Mouse (Mus musculus) kidney, postnatal 0 days (tissue): ENCODE data around the gene Galnt2. TPM values are rescaled to one million over a fixed set of nuclear protein-coding genes. Genes with fewer than 3 reads are reported as not detected.

Experiments used
- ATAC-seq: fragments of 200-750 bp; cut with Nextera tagmentation; replicated peaks from 2 replicates; pipeline ENCODE4 v1.8.0; 2017; ENCODE audit warnings: low read depth, moderate number of reproducible peaks, moderate TSS enrichment, moderate library complexity; ENCODE audit not compliant: low FRiP score
- DNase-seq: peaks from one replicate; pipeline ENCODE4 v3.0.0-alpha.2; 2016; ENCODE audit warnings: low spot score
- H3K27ac ChIP-seq: fragments of 300-500 bp; sonication (generic); 2 replicates; pipeline ENCODE4 v1.5.1; 2014; ENCODE audit warnings: mild to moderate bottlenecking
- H3K27me3 ChIP-seq: fragments of 300-500 bp; sonication (generic); 2 replicates; pipeline ENCODE4 v1.6.1; 2014; ENCODE audit warnings: low read length, mixed read lengths; ENCODE audit not compliant: insufficient read depth
- H3K36me3 ChIP-seq: fragments of 300-500 bp; sonication (generic); 2 replicates; pipeline ENCODE4 v1.6.1; 2014; ENCODE audit warnings: low read length, mixed read lengths; ENCODE audit not compliant: insufficient read depth
- H3K4me1 ChIP-seq: fragments of 300-500 bp; sonication (generic); replicated peaks from 2 replicates; pipeline ENCODE4 v1.6.1; 2014; ENCODE audit warnings: antibody characterized with exemption, low read length, mixed read lengths; ENCODE audit not compliant: insufficient read depth
- H3K4me2 ChIP-seq: fragments of 300-500 bp; sonication (generic); 2 replicates; pipeline ENCODE4 v1.6.1; 2014; ENCODE audit warnings: mild to moderate bottlenecking, low read length, moderate library complexity, mixed read lengths
- H3K4me3 ChIP-seq: fragments of 300-500 bp; sonication (generic); replicated peaks from 2 replicates; pipeline ENCODE4 v1.5.1; 2014; ENCODE audit warnings: low read depth, low read length
- H3K9ac ChIP-seq: fragments of 300-500 bp; sonication (generic); 2 replicates; pipeline ENCODE4 v1.6.1; 2014; ENCODE audit warnings: low read depth, low read length
- H3K9me3 ChIP-seq: fragments of 300-500 bp; sonication (generic); replicated peaks from 2 replicates; pipeline ENCODE4 v1.6.1; 2016; ENCODE audit warnings: low read length, inconsistent platforms, mixed read lengths
- CTCF ChIP-seq: IDR thresholded peaks from 2 replicates; pipeline ENCODE4 v1.5.1; 2016; ENCODE audit warnings: antibody characterized with exemption, low read depth, mild to moderate bottlenecking, moderate library complexity
- WGBS: fragments of 180-500 bp; shearing (Covaris S2); extraction: QIAGEN DNeasy Blood & Tissue Kit; methylation state at CpG from one replicate; pipeline ENCODE4 v1.1.7; 2014; 5-methylcytosine and 5-hydroxymethylcytosine counted together
- polyA plus RNA-seq: library from polyadenylated mRNA; unstranded; fragments of >200 nt; fragmentation: Nextera tagmentation; extraction: Ambion mirVana; gene quantifications from 2 replicates; pipeline ENCODE4 v1.2.1, GENCODE M21; 2015

Gene Galnt2
- polyA plus RNA-seq, 1 experiment from 2014 or later, result 60.3 TPM

- Histone ChIP-seq H3K36me3 (no peaks in the 10 kb centered on the region), H3K4me1 (no peaks in the 10 kb centered on the region), H3K9ac (no peak overlapping the region), H3K9me3 (no peaks in the 10 kb centered on the region; the same call in 1 of the 2 replicates), H3K27ac (no peak overlapping the region), H3K27me3 (no peaks in the 10 kb centered on the region), H3K4me2 (no peak overlapping the region), H3K4me3 (no peak overlapping the region)
- no peak for TF ChIP-seq CTCF
- ATAC-seq (no peak), DNase-seq (peak; percentile 24)
- WGBS, result 48% methylated on average over 8 of the region's 8 CpGs
Observed at GRCm38 (mm10) chr8:124240932-124241331, 9.7 kb downstream of the Galnt2 start.

- H3K36me3 ChIP-seq, result no peaks in the 10 kb centered on the region
- H3K27me3 ChIP-seq, result no peaks in the 10 kb centered on the region
- no peak overlapping the region for H3K27ac ChIP-seq
- no peaks in the 10 kb centered on the region for H3K4me1 ChIP-seq
- no peak overlapping the region for H3K4me3 ChIP-seq
- no peaks in the 10 kb centered on the region; the same call in 1 of the 2 replicates for H3K9me3 ChIP-seq
- H3K9ac ChIP-seq, result no peak overlapping the region
- no peak for ATAC-seq
- WGBS, result 78% methylated on average over 6 of the region's 6 CpGs
- H3K4me2 ChIP-seq, result no peak overlapping the region
- DNase-seq, result peak; percentile 18
- no peak for TF ChIP-seq CTCF
Observed at GRCm38 (mm10) chr8:124242208-124242607, 11.0 kb downstream of the Galnt2 start.

GRCm38 (mm10) chr8:124242913-124243312, 11.7 kb downstream of the Galnt2 start:
- H3K27ac ChIP-seq, result no peak overlapping the region
- H3K4me2 ChIP-seq, result no peak overlapping the region
- no peak for TF ChIP-seq CTCF
- WGBS, result 84% methylated on average over 5 of the region's 5 CpGs
- no peaks in the 10 kb centered on the region for H3K27me3 ChIP-seq
- H3K4me3 ChIP-seq, result no peak overlapping the region
- no peaks in the 10 kb centered on the region for H3K36me3 ChIP-seq
- no peaks in the 10 kb centered on the region; the same call in 1 of the 2 replicates for H3K9me3 ChIP-seq
- no peaks in the 10 kb centered on the region for H3K4me1 ChIP-seq
- no peak for DNase-seq
- no peak overlapping the region for H3K9ac ChIP-seq
- ATAC-seq, result no peak

- no peak overlapping the region for H3K9ac ChIP-seq
- 63% methylated on average over 6 of the region's 6 CpGs for WGBS
- H3K36me3 ChIP-seq, result no peaks in the 10 kb centered on the region
- H3K4me1 ChIP-seq, result peaks cover 19% of the 10 kb centered on the region
- no peak overlapping the region for H3K4me2 ChIP-seq
- DNase-seq (no peak), ATAC-seq (no peak)
- H3K9me3 ChIP-seq, result no peaks in the 10 kb centered on the region; the same call in 1 of the 2 replicates
- no peak overlapping the region for H3K4me3 ChIP-seq
- H3K27ac ChIP-seq, result no peak overlapping the region
- no peaks in the 10 kb centered on the region for H3K27me3 ChIP-seq
- TF ChIP-seq CTCF, result no peak
Observed at GRCm38 (mm10) chr8:124247581-124247980, 16.4 kb downstream of the Galnt2 start.

GRCm38 (mm10) chr8:124248688-124249087, 17.5 kb downstream of the Galnt2 start:
- Histone ChIP-seq H3K27ac (no peak overlapping the region), H3K9me3 (no peaks in the 10 kb centered on the region; the same call in 1 of the 2 replicates), H3K4me2 (no peak overlapping the region), H3K27me3 (no peaks in the 10 kb centered on the region), H3K36me3 (no peaks in the 10 kb centered on the region), H3K4me1 (peaks cover 22% of the 10 kb centered on the region), H3K9ac (no peak overlapping the region), H3K4me3 (no peak overlapping the region)
- peak; percentile 23 for DNase-seq
- TF ChIP-seq CTCF, result no peak
- ATAC-seq, result peak; percentile 41
- 71% methylated on average over 6 of the region's 6 CpGs for WGBS

- H3K4me1 ChIP-seq, result peaks cover 23% of the 10 kb centered on the region
- 26% methylated on average over 3 of the region's 3 CpGs for WGBS
- H3K27me3 ChIP-seq, result no peaks in the 10 kb centered on the region
- TF ChIP-seq CTCF, result no peak
- ATAC-seq (no peak), DNase-seq (no peak)
- H3K27ac ChIP-seq, result no peak overlapping the region
- H3K4me2 ChIP-seq, result no peak overlapping the region
- no peak overlapping the region for H3K4me3 ChIP-seq
- no peak overlapping the region for H3K9ac ChIP-seq
- no peaks in the 10 kb centered on the region for H3K9me3 ChIP-seq
- no peaks in the 10 kb centered on the region for H3K36me3 ChIP-seq
Observed at GRCm38 (mm10) chr8:124250255-124250654, 19.1 kb downstream of the Galnt2 start.

- Histone ChIP-seq H3K36me3 (no peaks in the 10 kb centered on the region), H3K9ac (no peak overlapping the region), H3K27ac (no peak overlapping the region; the same call in 1 of the 2 replicates), H3K4me3 (no peak overlapping the region), H3K4me2 (no peak overlapping the region), H3K4me1 (peaks cover 23% of the 10 kb centered on the region), H3K9me3 (no peaks in the 10 kb centered on the region), H3K27me3 (no peaks in the 10 kb centered on the region)
- ATAC-seq (no peak), DNase-seq (peak; percentile 70)
- TF ChIP-seq CTCF, result no peak
- 12% methylated on average over 4 of the region's 4 CpGs for WGBS
Observed at GRCm38 (mm10) chr8:124250785-124251184, 19.6 kb downstream of the Galnt2 start.
